Mouse (Mus musculus) mesoderm, embryonic 11.5 days (tissue): ENCODE data around the gene Cacnb1.

Source experiments
- DNase-seq: peaks from one replicate; pipeline ENCODE4 v3.0.0-alpha.2; 2012; ENCODE audit warnings: low read depth, low spot score

Gene Cacnb1

GRCm38 (mm10) chr11:98022555-98023371 is at the start of gene Cacnb1:
Cacnb1 (minus strand) TSS chr11:98023034.
- peak; percentile 75 for DNase-seq

DNA sequence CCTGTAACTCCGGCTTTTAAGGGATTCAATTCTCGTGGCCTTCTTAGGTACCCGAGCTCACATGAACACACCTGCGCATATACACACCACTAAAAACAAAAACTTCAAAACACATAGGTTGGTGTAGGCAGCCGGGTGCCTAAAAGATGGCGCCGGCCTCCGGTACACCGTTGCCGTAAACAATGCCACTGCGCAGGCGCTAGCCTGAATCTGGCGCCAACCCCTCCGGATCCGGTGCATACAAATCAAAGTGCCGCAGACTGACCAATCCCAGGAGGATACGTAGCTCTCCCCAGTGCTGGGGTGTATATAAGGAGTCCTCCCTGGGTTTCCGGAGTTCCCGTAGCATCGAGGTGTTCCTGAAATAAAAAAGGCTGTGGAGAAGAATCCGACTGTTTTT is 44.4 kb upstream of the Cacnb1 start:
- DNase-seq = no peak

GRCm38 (mm10) chr11:98066201-98066600 is 43.4 kb upstream of the Cacnb1 start:
- DNase-seq = no peak

DNA sequence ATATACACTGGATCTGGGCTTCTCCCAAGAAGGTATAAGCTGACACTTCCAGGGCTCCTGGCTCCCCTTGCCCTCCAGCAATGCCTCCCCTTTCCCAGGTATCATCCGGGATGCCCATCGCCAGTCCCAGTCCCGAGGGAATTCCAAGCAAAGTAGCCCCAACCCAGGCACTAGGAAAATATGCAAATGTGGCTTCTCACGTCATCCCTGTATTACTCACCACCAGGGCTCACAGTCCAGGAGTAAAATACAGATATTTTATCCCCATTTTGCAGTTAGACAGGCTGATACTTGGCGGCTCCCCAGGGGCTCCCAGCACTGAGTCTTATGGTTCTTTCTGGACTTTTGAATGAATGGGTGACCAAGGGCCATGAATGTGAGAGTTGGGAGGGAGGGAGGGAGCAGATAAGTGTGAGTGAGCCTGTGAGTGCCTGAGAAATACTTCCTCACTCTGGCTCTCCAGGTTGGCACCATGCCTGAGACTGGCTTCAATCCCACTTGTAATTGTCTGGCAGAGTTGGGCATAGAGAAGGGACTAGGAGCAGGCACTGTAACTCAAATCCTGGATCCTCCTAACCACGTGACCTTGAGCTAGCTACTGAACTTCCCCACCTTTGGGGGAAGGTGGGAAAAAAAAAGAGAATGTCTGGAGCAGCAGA is 39.2 kb upstream of the Cacnb1 start:
- no peak for DNase-seq

DNA sequence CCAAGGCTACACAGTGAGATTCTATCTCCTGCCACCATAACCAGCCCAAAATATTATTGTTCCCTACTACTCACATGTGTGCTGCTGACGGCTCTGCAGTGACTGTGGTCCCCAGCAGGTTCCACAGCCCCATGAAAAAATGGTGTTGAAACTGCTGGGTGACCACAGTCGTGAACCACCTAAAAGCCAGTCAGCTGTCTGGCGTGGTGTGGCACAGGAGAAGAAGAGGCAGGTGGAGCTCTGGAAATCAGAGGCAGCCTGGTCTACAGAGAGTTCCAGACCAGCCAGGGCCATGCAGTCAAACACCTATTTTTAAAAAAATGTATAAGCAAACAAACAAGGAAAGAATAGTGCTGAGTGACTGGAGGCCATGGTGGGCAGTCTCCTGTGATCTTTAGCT is 38.6 kb upstream of the Cacnb1 start:
- DNase-seq = no peak

- DNase-seq = no peak
Observed at GRCm38 (mm10) chr11:98060104-98060692, 37.4 kb upstream of the Cacnb1 start.

DNA sequence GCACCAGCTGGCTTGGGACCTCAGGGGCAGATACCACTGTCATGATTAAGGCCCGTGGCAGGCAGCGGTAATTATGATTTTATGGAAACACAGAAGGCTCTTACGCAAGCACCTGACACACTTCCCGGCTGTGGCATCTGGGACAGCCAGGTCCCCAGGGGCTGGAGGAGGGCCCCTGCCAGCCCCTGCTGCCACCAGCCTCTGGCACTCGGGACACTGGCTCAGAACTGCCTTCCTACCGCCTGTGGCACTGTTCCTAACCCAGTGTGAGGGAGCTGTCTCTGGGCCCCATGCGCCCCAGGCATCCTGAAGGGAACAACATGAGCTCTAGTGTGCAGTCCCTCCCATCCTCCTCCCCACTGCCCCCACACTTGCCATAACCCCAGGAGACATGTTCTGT is 36.8 kb upstream of the Cacnb1 start:
- no peak for DNase-seq

GRCm38 (mm10) chr11:98057998-98058397 is 35.2 kb upstream of the Cacnb1 start:
- DNase-seq = no peak

GRCm38 (mm10) chr11:98057466-98057865 is 34.6 kb upstream of the Cacnb1 start:
- DNase-seq = no peak

DNA sequence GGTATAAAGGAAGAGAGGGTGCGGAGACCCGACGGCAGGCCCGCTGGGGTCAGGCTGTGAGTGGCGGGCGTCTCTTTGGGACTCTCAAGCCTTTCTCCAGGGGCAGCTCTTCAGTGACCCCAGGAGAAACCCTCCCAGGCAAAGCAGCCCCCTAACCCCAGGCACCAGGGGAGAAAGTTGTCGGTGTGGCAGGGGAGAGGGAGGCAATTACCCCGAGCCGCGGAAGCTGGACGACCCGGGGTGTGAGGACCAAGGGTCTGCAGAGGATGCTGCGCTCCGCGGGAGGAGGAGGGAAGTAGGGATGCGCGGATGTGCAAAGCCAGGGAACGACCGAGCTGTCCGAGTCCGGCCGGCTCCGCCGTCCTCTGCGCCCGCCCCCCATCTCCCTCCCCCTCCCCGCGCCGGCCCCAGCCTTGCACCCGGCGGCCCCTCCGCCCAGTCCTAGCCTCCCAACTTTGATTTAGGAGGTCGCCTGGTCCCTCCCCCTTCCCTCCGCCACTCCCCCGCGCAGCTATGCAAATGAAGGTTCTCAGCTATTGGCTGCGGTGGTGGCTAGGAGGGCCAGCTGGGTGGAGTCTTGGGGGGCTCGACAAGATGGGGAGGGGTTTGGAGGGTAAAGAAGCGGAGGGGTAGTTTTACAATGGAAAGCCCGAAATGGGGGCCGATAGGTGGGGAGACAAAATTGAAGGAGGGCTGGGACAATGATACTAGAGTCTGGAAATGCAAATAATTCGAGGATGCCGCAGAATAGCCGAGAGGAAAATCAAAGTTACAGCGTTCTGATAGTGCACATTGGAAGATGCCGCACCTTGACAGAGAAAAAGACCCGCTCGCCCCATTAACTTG is 30.4 kb upstream of the Cacnb1 start, which contains the start of gene Stac2:
TSS of gene Stac2 (minus strand) at position 474 of the 846 bp plus-strand sequence.
- peak; percentile 92 for DNase-seq

GRCm38 (mm10) chr11:98052129-98052988 is 29.5 kb upstream of the Cacnb1 start:
- no peak for DNase-seq

GRCm38 (mm10) chr11:98051611-98052128 is 28.8 kb upstream of the Cacnb1 start:
- DNase-seq = no peak

DNA sequence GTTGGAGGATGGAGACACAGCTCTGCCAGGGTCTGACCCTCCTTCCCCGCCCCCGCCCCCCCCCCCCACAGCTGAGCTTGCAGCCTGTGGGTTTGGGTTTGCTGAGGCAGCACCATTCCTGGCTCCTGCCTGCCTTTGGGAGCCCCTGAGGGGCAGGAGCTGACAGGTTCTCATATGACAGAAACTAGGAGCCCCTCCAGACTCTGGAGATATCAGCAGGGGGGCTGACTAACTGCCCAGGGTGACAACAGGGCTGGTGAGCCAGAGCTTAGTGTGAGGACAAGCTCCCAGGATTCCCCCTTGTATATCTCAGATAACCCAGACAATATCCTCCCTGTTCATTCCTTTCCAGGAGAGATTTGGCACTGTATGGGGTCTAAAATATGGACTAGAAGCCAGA is 28.1 kb upstream of the Cacnb1 start:
- no peak for DNase-seq

DNA sequence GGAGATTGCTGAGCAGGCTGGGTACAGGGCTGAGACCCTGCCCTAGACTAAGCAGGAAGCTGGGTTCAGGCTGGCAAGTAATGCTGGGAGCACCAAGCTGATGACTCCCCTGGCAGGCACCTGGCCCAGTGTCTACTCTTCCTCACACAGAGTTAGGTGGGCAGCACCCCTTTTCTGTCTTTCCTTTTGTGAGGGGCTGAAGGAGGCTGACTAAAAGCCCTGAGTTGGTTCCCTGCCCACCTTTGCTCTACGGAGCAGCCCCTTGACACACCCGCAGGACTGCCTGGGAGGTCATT is 27.6 kb upstream of the Cacnb1 start:
- no peak for DNase-seq

GRCm38 (mm10) chr11:98049672-98050519 is 27.1 kb upstream of the Cacnb1 start:
- DNase-seq = no peak

DNA sequence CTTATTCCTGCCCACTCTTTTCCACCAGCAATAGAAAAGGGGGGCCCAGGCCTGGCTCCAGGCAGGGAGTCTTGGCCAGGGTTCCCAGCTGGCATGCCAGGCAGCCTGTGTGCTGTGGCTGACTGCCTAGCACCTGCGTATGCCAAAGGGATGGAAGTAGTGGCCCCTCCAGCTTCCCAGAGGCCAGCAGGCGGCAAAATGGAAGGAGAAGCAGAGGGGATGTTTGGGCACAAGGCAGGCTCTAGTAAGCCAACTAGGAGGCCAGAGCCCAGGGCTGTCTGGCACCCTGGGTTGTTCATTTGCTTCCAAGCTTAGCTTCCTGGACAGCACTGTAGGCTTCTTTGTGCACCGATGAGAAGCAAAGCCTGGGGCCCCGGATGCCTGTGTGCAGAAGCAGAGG is 24.9 kb upstream of the Cacnb1 start:
- DNase-seq = no peak

DNA sequence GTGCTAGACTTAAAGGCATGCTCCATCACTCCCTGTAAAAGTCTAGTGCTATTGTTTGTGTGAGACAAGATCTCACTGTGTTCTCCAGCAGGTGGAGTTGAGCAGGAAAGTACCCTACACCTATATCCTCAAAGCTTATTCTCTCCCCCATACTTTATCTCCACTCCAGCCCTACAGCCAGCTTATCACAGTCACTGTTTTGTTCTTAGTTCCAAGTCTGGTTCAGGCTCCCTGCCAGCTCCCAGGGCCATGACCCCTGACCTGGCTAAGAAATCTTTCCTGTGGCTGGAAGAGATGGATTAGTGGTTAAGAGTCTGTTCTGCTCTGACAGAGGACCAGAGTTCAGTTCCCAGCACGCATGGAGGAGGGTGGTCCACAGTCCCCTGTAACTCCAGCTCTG is 23.6 kb upstream of the Cacnb1 start:
- no peak for DNase-seq

GRCm38 (mm10) chr11:98045596-98045995 is 22.8 kb upstream of the Cacnb1 start:
- no peak for DNase-seq

- no peak for DNase-seq
Observed at GRCm38 (mm10) chr11:98044074-98044473, 21.2 kb upstream of the Cacnb1 start.

DNA sequence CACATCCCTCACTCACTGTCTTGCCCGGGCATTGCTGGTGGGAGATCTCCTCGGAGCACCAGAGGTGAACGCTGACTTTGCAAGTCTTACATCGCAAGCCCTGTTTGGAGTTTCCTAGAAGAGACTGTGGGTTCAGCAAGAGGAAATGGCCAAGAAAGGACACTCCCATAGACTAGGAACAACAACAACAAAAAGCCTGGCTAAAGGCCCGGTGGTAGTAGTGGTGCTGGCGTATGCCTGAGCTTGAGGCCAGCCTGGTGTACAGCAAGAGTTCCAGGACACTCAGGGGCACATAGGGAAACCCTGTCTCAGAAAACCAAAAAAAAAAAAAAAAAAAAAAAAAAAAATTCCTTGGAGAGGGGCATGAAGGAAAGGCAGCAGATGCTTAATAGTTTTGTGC is 19.9 kb upstream of the Cacnb1 start:
- no peak for DNase-seq
